Mouse (Mus musculus): ENCODE results near the gene Gpr139. TPM values are rescaled to one million over a fixed set of nuclear protein-coding genes. Genes with fewer than 3 reads are reported as not detected.

The Gpr139 gene
- total RNA-seq (2022): not detected

DNA sequence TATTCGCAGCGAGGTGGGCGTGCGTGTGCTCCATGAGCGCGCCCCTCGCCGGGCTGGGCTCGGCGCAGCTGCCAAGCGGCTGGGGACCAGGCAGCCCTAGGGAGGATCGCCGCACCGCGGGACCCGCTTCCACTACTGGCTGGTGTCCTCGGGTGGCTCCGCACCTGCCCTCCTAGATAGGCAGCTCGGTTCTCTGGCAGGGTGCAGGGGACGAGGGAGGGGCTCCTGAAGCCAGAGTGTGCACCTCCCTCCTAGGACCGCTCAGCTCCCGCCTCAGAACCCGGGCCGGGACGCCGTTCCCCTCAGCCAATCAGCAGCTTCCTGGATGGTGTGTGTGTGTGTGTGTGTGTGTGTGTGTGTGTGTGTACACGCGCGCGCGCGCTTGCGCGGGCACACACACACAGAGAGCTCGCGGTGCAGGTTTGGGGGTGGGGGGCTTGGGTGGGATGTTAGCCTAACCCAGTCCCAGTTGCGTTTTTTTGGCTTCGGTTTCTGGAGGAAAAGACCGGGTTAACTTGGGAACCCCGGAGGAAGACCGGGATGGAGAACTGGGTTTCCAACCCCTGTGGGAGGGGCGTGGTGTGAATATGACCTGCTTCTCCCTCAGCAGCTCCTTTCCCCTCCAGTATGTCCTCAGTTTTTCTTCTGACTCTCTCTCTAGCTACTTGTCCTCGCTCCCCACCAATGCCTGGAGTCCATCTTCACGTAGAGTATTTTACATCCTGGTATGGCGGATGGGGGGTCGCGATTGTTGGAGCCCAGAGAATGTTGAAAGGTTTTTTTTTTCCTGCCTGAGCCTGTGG lies at the start of gene Gpr139:
Gpr139 (minus strand) TSS at position 263 of the 803 bp plus-strand sequence.
- no peak for DNase-seq (ENCODE audit: low spot score)

DNA sequence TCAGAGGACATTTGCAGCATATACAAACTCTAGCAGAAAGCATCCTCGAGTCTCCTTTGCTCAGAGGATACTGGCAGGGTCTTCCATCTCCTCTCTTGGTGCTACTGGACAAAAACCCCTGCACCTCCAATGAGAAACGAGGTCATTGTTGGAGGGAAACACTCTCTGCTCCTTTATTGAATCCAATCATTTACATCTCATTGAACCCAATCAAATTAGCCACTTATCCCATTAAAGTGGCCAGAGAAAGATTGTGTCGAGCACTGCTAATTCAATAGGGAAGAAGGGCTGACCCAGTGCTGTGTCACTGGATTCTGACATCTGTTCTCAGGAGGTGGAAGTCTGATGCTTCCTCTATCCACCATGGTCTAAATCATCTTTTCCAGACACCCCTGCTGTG lies 46.6 kb upstream of the Gpr139 start:
- no peak for DNase-seq (ENCODE audit: low spot score)

GRCm38 (mm10) chr7:119222706-119223105 lies 38.3 kb upstream of the Gpr139 start:
- DNase-seq (ENCODE audit: low spot score): no peak

DNA sequence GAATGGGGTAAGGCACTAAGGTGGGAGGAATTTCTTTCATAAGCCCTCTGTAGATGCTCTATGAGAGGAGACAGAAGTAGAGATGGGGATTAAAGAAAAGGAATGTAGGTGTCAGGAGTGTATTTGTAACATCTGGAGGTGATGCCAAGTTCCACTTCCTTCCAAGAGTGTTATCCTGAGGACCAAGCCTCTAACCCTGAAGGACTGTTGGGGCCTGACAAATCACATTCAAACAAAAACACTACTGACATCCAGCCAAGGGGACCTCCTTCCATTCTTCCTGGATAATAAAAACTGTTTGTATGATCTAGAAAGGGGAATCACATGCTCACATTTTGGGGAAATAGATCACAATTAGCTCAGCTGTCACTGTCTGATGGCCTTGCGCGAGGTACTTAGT lies 34.7 kb upstream of the Gpr139 start:
- DNase-seq (ENCODE audit: low spot score): no peak

DNA sequence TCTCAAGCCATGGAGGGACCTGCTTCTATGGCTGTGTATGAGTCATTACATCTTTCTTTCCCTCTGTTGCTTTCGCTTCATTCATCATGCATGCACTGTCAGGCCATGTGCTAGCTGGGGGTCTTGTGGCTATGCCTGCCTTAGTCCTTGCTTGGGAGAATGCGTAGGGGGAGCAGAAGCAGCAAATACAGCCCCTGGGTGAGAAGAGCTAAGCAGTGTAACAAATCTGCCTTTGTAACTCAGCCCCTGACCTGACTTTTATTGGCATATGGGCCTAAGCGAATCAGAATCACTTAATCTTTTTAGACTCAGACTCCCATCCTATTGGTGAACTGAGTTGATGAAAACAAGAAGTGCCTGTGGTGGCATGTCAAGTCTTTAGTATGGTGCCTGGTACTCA lies 22.8 kb upstream of the Gpr139 start:
- DNase-seq (ENCODE audit: low spot score): no peak

- no peak for DNase-seq (ENCODE audit: low spot score)
Observed at GRCm38 (mm10) chr7:119186374-119186773, 2.0 kb upstream of the Gpr139 start.

DNA sequence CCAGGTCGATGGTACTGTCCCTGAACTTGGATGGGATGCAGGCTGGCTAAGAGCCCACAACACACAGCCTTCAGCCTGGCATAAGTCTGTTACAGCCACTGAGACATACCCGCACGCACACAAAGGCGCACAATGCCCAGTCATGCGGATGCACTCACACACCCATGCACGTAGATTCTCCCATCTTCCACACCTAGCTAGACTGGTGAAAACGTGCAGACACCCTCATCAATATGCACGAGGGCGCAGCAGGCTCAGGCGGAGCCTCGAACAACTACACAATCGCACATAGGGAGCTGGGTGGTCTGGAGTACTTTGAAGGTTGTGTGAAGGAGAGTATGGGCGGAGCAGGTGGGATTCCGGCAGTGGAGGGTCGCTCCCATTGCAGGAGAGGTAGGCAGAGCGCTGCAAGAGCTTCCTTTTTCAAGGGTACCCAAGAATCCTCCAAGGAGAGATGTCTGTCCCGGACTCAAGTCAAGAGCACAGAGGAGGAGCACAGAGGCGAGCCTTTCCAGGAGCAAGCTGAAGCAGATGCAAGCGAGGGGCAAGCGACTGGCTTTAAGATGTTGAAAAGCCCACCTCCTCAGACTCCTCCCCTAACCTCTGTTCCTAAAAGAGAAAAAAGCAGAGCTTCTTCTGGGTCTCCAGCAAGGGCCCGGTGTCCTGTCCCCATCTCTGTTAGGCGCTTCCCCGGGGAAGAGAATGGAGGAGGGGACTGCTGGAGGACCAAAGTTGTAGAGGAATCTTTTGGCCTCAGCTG lies 958 bp upstream of the Gpr139 start:
- DNase-seq (ENCODE audit: low spot score): no peak

- no peak for DNase-seq (ENCODE audit: low spot score)
Observed at GRCm38 (mm10) chr7:119181053-119181452, 3.4 kb downstream of the Gpr139 start.

GRCm38 (mm10) chr7:119160015-119160414 lies 24.4 kb downstream of the Gpr139 start:
- no peak for DNase-seq (ENCODE audit: low spot score)

GRCm38 (mm10) chr7:119111771-119112170 lies 72.6 kb downstream of the Gpr139 start:
- no peak for DNase-seq (ENCODE audit: low spot score)

GRCm38 (mm10) chr7:119105878-119106277 lies 78.5 kb downstream of the Gpr139 start:
- no peak for DNase-seq (ENCODE audit: low spot score)

DNA sequence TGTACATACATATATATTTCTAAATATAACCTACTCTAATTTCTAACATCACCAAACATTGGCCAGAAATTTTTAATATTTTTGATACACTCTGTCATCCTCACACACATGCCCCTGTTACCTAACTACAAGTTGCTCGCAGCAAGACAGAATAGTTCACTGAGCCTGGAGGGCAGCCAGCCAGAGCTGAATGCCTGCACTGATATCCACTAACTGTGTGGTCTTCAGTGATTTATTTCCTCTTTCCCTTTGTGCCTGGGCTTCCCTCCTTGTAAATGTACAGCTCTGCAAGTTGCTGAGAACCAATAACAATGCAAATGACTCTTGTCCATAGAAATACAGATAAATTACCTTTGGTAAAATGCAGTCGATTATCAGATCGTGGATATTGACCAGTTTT lies 87.8 kb downstream of the Gpr139 start:
- no peak for DNase-seq (ENCODE audit: low spot score)

Other genes with a start within 250 kb of the Gpr139 start
- gene Gprc5b, start 189.4 kb downstream of the Gpr139 start, total RNA-seq (2022): 10 to 100 TPM in 2 of 4 experiments, 1 to 10 TPM in 2; 9.2 to 13.8 (median 11.6) TPM